Mouse (Mus musculus) C2C12 (cell line): Measurements from ENCODE around the gene Fnip1.

Source experiments
- CEBPB ChIP-seq: IDR thresholded peaks from one replicate; pipeline ENCODE4 v1.6.1; 2011; ENCODE audit warnings: low read depth, mild to moderate bottlenecking, control low read depth, moderate library complexity
- CTCF ChIP-seq: IDR thresholded peaks from one replicate; pipeline ENCODE4 v1.5.1; 2011; ENCODE audit not compliant: control insufficient read depth, insufficient read depth, insufficient read length
- FOSL1 ChIP-seq: IDR thresholded peaks from one replicate; pipeline ENCODE4 v1.8.0; 2011; ENCODE audit warnings: mild to moderate bottlenecking, low read length; ENCODE audit not compliant: poor library complexity, insufficient read depth, severe bottlenecking
- MAX ChIP-seq: IDR thresholded peaks from one replicate; pipeline ENCODE4 v1.6.1; 2011; ENCODE audit warnings: mild to moderate bottlenecking, control low read depth
- USF1 ChIP-seq: IDR thresholded peaks from one replicate; pipeline ENCODE4 v1.6.1; 2011; ENCODE audit warnings: low read depth, mild to moderate bottlenecking, control low read depth, moderate library complexity

DNA sequence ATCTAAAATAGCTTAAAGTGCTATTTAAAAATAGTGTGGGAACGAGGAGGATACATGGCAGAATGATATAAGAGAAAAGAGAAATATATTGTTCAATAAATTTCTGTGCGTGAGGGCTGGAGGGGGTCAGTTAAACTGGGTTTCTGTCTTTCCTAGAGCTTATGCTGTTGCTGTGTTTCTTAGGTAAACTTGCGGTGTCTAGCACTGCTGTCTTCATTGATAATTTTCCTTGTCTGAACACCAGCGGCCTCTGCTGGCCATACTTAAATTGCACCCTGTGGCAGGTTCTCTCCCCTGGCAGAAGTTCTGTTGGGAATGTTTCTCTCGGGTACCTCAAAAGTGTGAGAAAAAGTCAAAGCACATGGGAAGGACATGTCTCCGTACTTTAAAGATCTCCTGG is 96.9 kb downstream of the Fnip1 start:
- TF ChIP-seq CTCF (peak; percentile 40), FOSL1 (no peak), CEBPB (no peak), MAX (no peak), USF1 (no peak)
